Comparison of ENCODE assay signal across 26 mouse cellular contexts in genomic region chr2:149613381-149613780, GRCm38 (mm10).
"Had no signal": no experiment of that assay in that cellular context is flagged by ENCODE, and none has a peak within 500 bp of the region (broad histone marks: within the 10 kb centered on the region; RNA-seq: fewer than 3 reads in every experiment).

No protein-coding gene starts in this region.

- H3K36me3 ChIP-seq: embryonic facial prominence, embryonic 10.5 days; embryonic facial prominence, embryonic 12.5 days; embryonic facial prominence, embryonic 13.5 days; embryonic facial prominence, embryonic 15.5 days; forebrain, embryonic 10.5 days; forebrain, embryonic 12.5 days; forebrain, embryonic 15.5 days had no signal

- H3K27ac ChIP-seq: embryonic facial prominence, embryonic 10.5 days; embryonic facial prominence, embryonic 12.5 days; embryonic facial prominence, embryonic 13.5 days; embryonic facial prominence, embryonic 15.5 days; forebrain, embryonic 10.5 days; forebrain, embryonic 12.5 days; forebrain, embryonic 13.5 days; forebrain, embryonic 15.5 days; gastrocnemius, adult 2 months; heart, adult 2 months had no signal

- H3K4me1 ChIP-seq: embryonic facial prominence, embryonic 10.5 days; embryonic facial prominence, embryonic 12.5 days; embryonic facial prominence, embryonic 13.5 days; embryonic facial prominence, embryonic 15.5 days; forebrain, embryonic 10.5 days; forebrain, embryonic 12.5 days; forebrain, embryonic 13.5 days; forebrain, embryonic 15.5 days had no signal

- H3K9ac ChIP-seq: embryonic facial prominence, embryonic 12.5 days; embryonic facial prominence, embryonic 13.5 days; embryonic facial prominence, embryonic 15.5 days; forebrain, embryonic 12.5 days; forebrain, embryonic 13.5 days; forebrain, embryonic 15.5 days; forebrain, postnatal 0 days had no signal

- H3K4me3 ChIP-seq: embryonic facial prominence, embryonic 10.5 days; embryonic facial prominence, embryonic 12.5 days; embryonic facial prominence, embryonic 13.5 days; embryonic facial prominence, embryonic 15.5 days; erythroblast, embryonic 14.5 days; forebrain, embryonic 10.5 days; forebrain, embryonic 12.5 days; forebrain, embryonic 13.5 days; forebrain, embryonic 15.5 days; gastrocnemius, adult 2 months; heart, adult 2 months had no signal

- ATAC-seq: forebrain, embryonic 13.5 days; forebrain, embryonic 14.5 days; forebrain, embryonic 15.5 days had no signal

- DNase-seq: cerebellum, adult 8-10 months; cerebellum, adult 9-10 months; cerebellum, adult 9-11 months; cerebellum, postnatal 10 days; cerebellum, postnatal 14 days; cerebellum, postnatal 25 days; cerebellum, postnatal 36 days; embryo, embryonic 11 days; gastrocnemius, adult 2 months; gastrocnemius, postnatal 10 days; gastrocnemius, postnatal 14 days; gastrocnemius, postnatal 25 days; heart, adult 11 months; heart, adult 18-20 months; heart, adult 2 months had no signal

- H3K27me3 ChIP-seq: embryonic facial prominence, embryonic 12.5 days; embryonic facial prominence, embryonic 13.5 days; embryonic facial prominence, embryonic 15.5 days; forebrain, embryonic 12.5 days; forebrain, embryonic 13.5 days; forebrain, embryonic 15.5 days had no signal

- H3K9me3 ChIP-seq: embryonic facial prominence, embryonic 10.5 days; embryonic facial prominence, embryonic 12.5 days; embryonic facial prominence, embryonic 13.5 days; embryonic facial prominence, embryonic 15.5 days; forebrain, embryonic 10.5 days; forebrain, embryonic 12.5 days; forebrain, embryonic 13.5 days; forebrain, embryonic 15.5 days had no signal

- H3K4me2 ChIP-seq: embryonic facial prominence, embryonic 12.5 days; embryonic facial prominence, embryonic 13.5 days; embryonic facial prominence, embryonic 15.5 days; forebrain, embryonic 12.5 days; forebrain, embryonic 13.5 days; forebrain, embryonic 15.5 days had no signal
